Mouse (Mus musculus) layer of hippocampus, postnatal 25 days (tissue): ENCODE measurements at regions not wholly inside any gene's neighbourhood (a gene's known extent, or its start where the extent isn't known, plus 50 kb on each side); places are given as distances from the start of the nearest gene placed in this dataset.
"Not testable (repeated sequence)": the region's sequence is repeated elsewhere in the genome, so short reads cannot be mapped to it uniquely, and the experiment has no call there.

Experiments used
- DNase-seq, 2 experiments: peaks; one replicate each; pipeline ENCODE4 v3.0.0; 2022; ENCODE audit warnings: mixed read lengths in 2 of 2, low spot score in 1 of 2; ENCODE audit errors: extremely low spot score in 1 of 2

DNA sequence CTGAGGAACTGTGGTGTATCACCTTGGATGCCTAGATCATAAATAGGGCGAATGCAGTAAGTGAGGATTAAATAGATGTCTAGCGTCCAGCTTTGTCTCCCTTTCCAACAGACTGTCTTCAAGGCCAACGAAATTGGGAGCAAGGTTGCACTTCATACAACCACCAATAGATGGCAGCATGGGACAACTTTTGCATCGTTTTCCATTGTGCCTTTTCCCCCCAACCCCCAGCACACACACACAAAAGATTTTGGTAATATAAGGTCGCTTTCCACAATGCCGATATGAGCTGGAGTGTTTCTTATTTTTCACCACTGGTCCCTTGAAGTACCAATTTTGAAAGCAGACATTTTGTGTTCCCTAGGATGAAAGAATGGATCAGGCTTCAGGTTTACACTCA, 304.7 kb downstream of the BC048507 start:
- peak; percentile 39 to 59 for DNase-seq

DNA sequence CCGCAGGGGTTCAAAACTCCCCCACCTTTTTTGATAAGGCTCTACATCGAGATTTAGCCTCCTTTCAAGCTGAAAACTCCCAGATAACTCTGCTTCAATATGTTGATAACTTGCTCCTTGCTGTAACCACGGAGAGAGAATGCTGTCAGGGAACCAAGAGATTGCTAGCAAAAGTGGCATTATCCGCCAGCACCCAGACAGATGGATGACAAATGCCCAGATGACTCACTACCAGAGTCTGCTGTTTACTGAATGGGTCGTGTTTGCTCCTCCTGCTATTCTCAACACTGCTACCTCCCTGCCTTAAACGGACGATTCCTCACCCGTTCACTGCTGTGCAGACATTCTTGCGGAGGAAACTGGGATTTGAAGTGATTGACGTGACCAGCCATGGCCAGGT, 310.3 kb downstream of the BC048507 start:
- not testable (repeated sequence) for DNase-seq
